Mouse (Mus musculus): ENCODE results near the gene Zbtb26. TPM values are rescaled to one million over a fixed set of nuclear protein-coding genes. Genes with fewer than 3 reads are reported as not detected.

Gene Zbtb26
- total and polyA plus RNA-seq, 2 experiments from 2014 or later, result 2.5 to 15.1 TPM

GRCm38 (mm10) chr2:37382921-37383320, 60.0 kb downstream of the Zbtb26 start:
- 96% methylated on average over 9 of the region's 9 CpGs for WGBS
- DNase-seq (ENCODE audit: low spot score), result no peak
- Histone ChIP-seq H3K4me2 (ENCODE audit: low read depth, low read length, poor library complexity, severe bottlenecking) (no peak overlapping the region), H3K9ac (replicated peaks; ENCODE audit: low read length, poor library complexity, severe bottlenecking) (no peak overlapping the region), H3K4me3 (ENCODE audit: low read depth, low read length) (no peak overlapping the region), H3K36me3 (ENCODE audit: insufficient read depth, low read length) (peaks cover 23% of the 10 kb centered on the region), H3K27ac (ENCODE audit: low read depth, low read length) (no peak overlapping the region), H3K9me3 (ENCODE audit: low read length) (no peaks in the 10 kb centered on the region), H3K27me3 (ENCODE audit: insufficient read depth, low read length) (no peaks in the 10 kb centered on the region), H3K4me1 (ENCODE audit: insufficient read depth, low read length) (no peaks in the 10 kb centered on the region)
- no peak for ATAC-seq (ENCODE audit: low FRiP score)
- no peak for TF ChIP-seq CTCF (IDR thresholded peaks at IDR 0.05)

Other genes with a start within 250 kb of the Zbtb26 start
- not detected in 2 replicates for gene Olfr366, start 231.6 kb downstream of the Zbtb26 start, total RNA-seq (2014; rRNA removed)
- gene Olfr366, start 231.6 kb downstream of the Zbtb26 start, polyA plus RNA-seq (2015; fragmentation: Nextera tagmentation; extraction: Ambion mirVana), result not detected in 2 replicates
- not detected in 2 replicates for gene Olfr368, start 116.6 kb downstream of the Zbtb26 start, total RNA-seq (2014; rRNA removed)
- gene Olfr368, start 116.6 kb downstream of the Zbtb26 start, polyA plus RNA-seq (2015; fragmentation: Nextera tagmentation; extraction: Ambion mirVana), result not detected in 2 replicates
- 35.5 and 41.7 TPM in 2 replicates for gene Pdcl, start 83.8 kb downstream of the Zbtb26 start, total RNA-seq (2014; rRNA removed)
- 32.8 and 35.0 TPM in 2 replicates for gene Pdcl, start 83.8 kb downstream of the Zbtb26 start, polyA plus RNA-seq (2015; fragmentation: Nextera tagmentation; extraction: Ambion mirVana)
- 56.2 and 70.4 TPM in 2 replicates for gene Rc3h2, start 20.2 kb downstream of the Zbtb26 start, total RNA-seq (2014; rRNA removed)
- 9.0 and 13.3 TPM in 2 replicates for gene Rc3h2, start 20.2 kb downstream of the Zbtb26 start, polyA plus RNA-seq (2015; fragmentation: Nextera tagmentation; extraction: Ambion mirVana)
- 30.6 and 37.9 TPM in 2 replicates for gene Zbtb6, start within 50 bp of the Zbtb26 start, total RNA-seq (2014; rRNA removed)
- gene Zbtb6, start within 50 bp of the Zbtb26 start, polyA plus RNA-seq (2015; fragmentation: Nextera tagmentation; extraction: Ambion mirVana), result 9.2 and 9.5 TPM in 2 replicates
- gene Rabgap1, start 144 bp upstream of the Zbtb26 start, total RNA-seq (2014; rRNA removed), result 65.0 and 89.4 TPM in 2 replicates
- gene Rabgap1, start 144 bp upstream of the Zbtb26 start, polyA plus RNA-seq (2015; fragmentation: Nextera tagmentation; extraction: Ambion mirVana), result 38.9 and 45.2 TPM in 2 replicates
- 35.6 and 46.5 TPM in 2 replicates for gene Gpr21, start 73.2 kb upstream of the Zbtb26 start, total RNA-seq (2014; rRNA removed)
- 8.3 and 10.0 TPM in 2 replicates for gene Gpr21, start 73.2 kb upstream of the Zbtb26 start, polyA plus RNA-seq (2015; fragmentation: Nextera tagmentation; extraction: Ambion mirVana)